Comparison of ENCODE assay signal across 8 mouse cellular contexts in the genomic region with DNA sequence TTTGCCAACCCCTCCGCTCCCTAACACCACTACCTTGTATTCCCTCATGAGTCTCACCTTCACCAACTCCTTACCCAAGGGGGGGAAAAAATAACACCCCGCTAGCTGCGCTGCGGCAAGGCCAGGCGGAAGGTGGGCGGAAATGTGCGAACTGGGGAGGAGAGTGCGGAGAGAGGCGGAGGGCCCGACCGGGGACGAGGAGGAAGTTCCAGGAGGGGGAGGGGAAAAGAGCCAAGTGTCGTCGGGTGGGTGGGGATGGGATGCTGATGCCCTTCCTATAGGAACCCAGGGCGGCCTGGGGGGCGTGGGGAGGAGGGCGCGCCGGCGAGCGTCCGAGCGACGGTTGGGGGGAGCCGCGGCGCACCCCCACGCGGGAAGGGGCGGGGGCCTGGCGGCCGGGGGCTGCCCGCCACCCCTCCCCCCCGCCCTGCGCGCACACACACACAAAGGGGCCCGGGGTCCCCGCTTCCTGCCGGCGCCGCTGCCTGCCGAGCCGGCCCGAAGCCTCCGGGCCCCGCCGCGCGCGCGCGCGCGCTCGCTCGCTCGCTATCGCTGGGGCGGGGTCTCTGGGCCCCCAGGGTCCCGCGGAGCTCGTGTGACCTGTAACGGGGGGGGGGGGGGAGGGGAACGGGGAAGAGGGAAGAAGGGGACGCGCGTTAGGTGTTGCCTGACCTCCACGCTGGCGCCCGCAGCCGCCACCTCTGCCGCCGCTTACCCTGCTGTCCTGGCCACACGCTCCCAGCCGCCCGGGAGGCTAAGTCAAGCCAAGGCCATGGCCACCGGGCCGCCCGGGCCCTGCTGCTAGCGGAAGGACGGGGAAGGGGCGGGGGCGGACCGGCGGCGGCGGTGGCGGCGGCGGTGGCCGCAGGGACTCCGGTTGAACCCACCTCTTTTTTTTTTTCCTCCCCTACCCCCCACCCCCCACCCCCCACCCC. TPM values are rescaled to one million over a fixed set of nuclear protein-coding genes. Genes with fewer than 3 reads are reported as not detected.
DNase-seq lines count a peak whose midpoint lies in the region; ATAC-seq and TF ChIP-seq lines count a peak whose summit lies in the region.

TSS of gene Rap2c (minus strand) at position 168 of the 935 bp plus-strand sequence.

- peak; percentile 61; the same call in 1 of the 2 replicates for TF ChIP-seq POLR2A in bone marrow, adult 2 months (IDR thresholded peaks at IDR 0.05; ENCODE audit: borderline replicate concordance, control insufficient read depth, low read depth, low read length)
- no peak for TF ChIP-seq POLR2A in liver, adult 2 months (IDR thresholded peaks at IDR 0.05; ENCODE audit: extremely low read depth, insufficient read depth, low read length)

- H3K27me3 ChIP-seq in embryonic facial prominence, embryonic 15.5 days: no peaks in the 10 kb centered on the region
- no peaks in the 10 kb centered on the region for H3K27me3 ChIP-seq in heart, embryonic 11.5 days (ENCODE audit: control insufficient read depth, insufficient read depth, low read length)
- no peaks in the 10 kb centered on the region for H3K27me3 ChIP-seq in kidney, embryonic 15.5 days
- H3K27me3 ChIP-seq in liver, adult 2 months (ENCODE audit: control insufficient read depth, insufficient read depth, low read length): no peaks in the 10 kb centered on the region
- no peaks in the 10 kb centered on the region for H3K27me3 ChIP-seq in splenic B cell, adult 2 months (ENCODE audit: control insufficient read depth, insufficient read depth, low read length, poor library complexity, severe bottlenecking)

- no peaks in the 10 kb centered on the region for H3K9me3 ChIP-seq in embryonic facial prominence, embryonic 15.5 days (replicated peaks)
- no peaks in the 10 kb centered on the region for H3K9me3 ChIP-seq in heart, embryonic 11.5 days (replicated peaks; ENCODE audit: control insufficient read depth, low read length)
- H3K9me3 ChIP-seq in kidney, embryonic 15.5 days (replicated peaks): no peaks in the 10 kb centered on the region

- no peaks in the 10 kb centered on the region for H3K4me1 ChIP-seq in bone marrow, adult 2 months (ENCODE audit: control insufficient read depth, insufficient read depth, low read length)
- no peaks in the 10 kb centered on the region for H3K4me1 ChIP-seq in embryonic facial prominence, embryonic 15.5 days
- 0 out of 2 replicates have a peak, but pooled peaks cover 2% of the 10 kb centered on the region for H3K4me1 ChIP-seq in heart, embryonic 11.5 days (ENCODE audit: control insufficient read depth, insufficient read depth, low read length)
- peaks cover 5% of the 10 kb centered on the region; the same call in 1 of the 2 replicates for H3K4me1 ChIP-seq in kidney, embryonic 15.5 days
- peaks cover 6% of the 10 kb centered on the region for H3K4me1 ChIP-seq in liver, adult 2 months (ENCODE audit: control insufficient read depth, insufficient read depth, low read length)

- H3K36me3 ChIP-seq in embryonic facial prominence, embryonic 15.5 days: no peaks in the 10 kb centered on the region
- H3K36me3 ChIP-seq in heart, embryonic 11.5 days (ENCODE audit: control insufficient read depth, insufficient read depth, low read length): no peaks in the 10 kb centered on the region; the same call in 1 of the 2 replicates
- 0 out of 2 replicates have a peak, but pooled peaks cover 3% of the 10 kb centered on the region for H3K36me3 ChIP-seq in kidney, embryonic 15.5 days
- peaks cover 4% of the 10 kb centered on the region for H3K36me3 ChIP-seq in liver, adult 2 months (ENCODE audit: control insufficient read depth, insufficient read depth, low read length)
- H3K36me3 ChIP-seq in splenic B cell, adult 2 months (ENCODE audit: control insufficient read depth, insufficient read depth, low read length, poor library complexity, severe bottlenecking): no peaks in the 10 kb centered on the region

- 14% methylated on average over 21 of the region's 92 CpGs for WGBS in bone marrow, adult 2 months
- WGBS in embryonic facial prominence, embryonic 15.5 days: 22% methylated on average over 21 of the region's 92 CpGs
- 31% methylated on average over 39 of the region's 92 CpGs for WGBS in heart, embryonic 11.5 days (ENCODE audit: insufficient replicate concordance)
- 32% methylated on average over 22 of the region's 92 CpGs for WGBS in kidney, embryonic 15.5 days
- 4% methylated on average over 10 of the region's 92 CpGs for WGBS in liver, adult 2 months

- no peaks in the 10 kb centered on the region; the same call in 1 of the 2 replicates for H3K79me2 ChIP-seq in liver, adult 2 months (ENCODE audit: control insufficient read depth, insufficient read depth, low read length)

- H3K27ac ChIP-seq in bone marrow, adult 2 months (ENCODE audit: control insufficient read depth, insufficient read depth, low read depth, low read length, poor library complexity): peak within 1 kb of the TSS; percentile 98
- peak within 1 kb of the TSS; percentile 97 for H3K27ac ChIP-seq in embryonic facial prominence, embryonic 15.5 days (replicated peaks)
- H3K27ac ChIP-seq in heart, embryonic 11.5 days (ENCODE audit: low read depth, low read length): peak within 1 kb of the TSS; percentile 98
- peak within 1 kb of the TSS; percentile 95 for H3K27ac ChIP-seq in kidney, embryonic 15.5 days
- H3K27ac ChIP-seq in liver, adult 2 months (replicated peaks; ENCODE audit: insufficient read depth, low read depth, low read length): peak within 1 kb of the TSS; percentile 92

- H3K9ac ChIP-seq in embryonic facial prominence, embryonic 15.5 days: peak within 1 kb of the TSS; percentile 63
- peak within 1 kb of the TSS; percentile 85 for H3K9ac ChIP-seq in heart, embryonic 11.5 days (ENCODE audit: low read depth, low read length)
- H3K9ac ChIP-seq in kidney, embryonic 15.5 days: peak within 1 kb of the TSS; percentile 65
- peak within 1 kb of the TSS; percentile 95 for H3K9ac ChIP-seq in liver, adult 2 months (ENCODE audit: low read depth, low read length)

- peak; percentile 91 for ATAC-seq in embryonic facial prominence, embryonic 15.5 days (ENCODE audit: insufficient number of reproducible peaks, low FRiP score, low TSS enrichment, low read depth)
- peak; percentile 80 for ATAC-seq in heart, embryonic 11.5 days (replicated peaks; ENCODE audit: insufficient number of reproducible peaks, low FRiP score, low TSS enrichment)
- ATAC-seq in kidney, embryonic 15.5 days (replicated peaks; ENCODE audit: low FRiP score): peak; percentile 89
- peak; percentile 78 for ATAC-seq in monocyte, adult 5-6 weeks (replicated peaks; ENCODE audit: insufficient number of reproducible peaks, low FRiP score, low TSS enrichment, poor library complexity, severe bottlenecking)

- peak; percentile 84 for DNase-seq in CD4-positive, CD25-positive, alpha-beta regulatory T cell, adult 2 months (ENCODE audit: low read depth, low spot score)
- DNase-seq in liver, adult 2 months (ENCODE audit: extremely low read depth, low read depth, low spot score): peak; percentile 18
- DNase-seq in splenic B cell, adult 2 months (ENCODE audit: low read depth, low spot score): peak; percentile 80

- H3K4me2 ChIP-seq in embryonic facial prominence, embryonic 15.5 days (replicated peaks): peak within 1 kb of the TSS; percentile 46
- peak within 1 kb of the TSS; percentile 63 for H3K4me2 ChIP-seq in heart, embryonic 11.5 days
- peak within 1 kb of the TSS; percentile 59 for H3K4me2 ChIP-seq in kidney, embryonic 15.5 days

- H3K4me3 ChIP-seq in bone marrow, adult 2 months (replicated peaks; ENCODE audit: control insufficient read depth, low read depth, low read length): peak within 1 kb of the TSS; percentile 93
- peak within 1 kb of the TSS; percentile 54 for H3K4me3 ChIP-seq in embryonic facial prominence, embryonic 15.5 days (replicated peaks)
- peak within 1 kb of the TSS; percentile 55 for H3K4me3 ChIP-seq in heart, embryonic 11.5 days (ENCODE audit: low read depth, low read length)
- peak within 1 kb of the TSS; percentile 59 for H3K4me3 ChIP-seq in kidney, embryonic 15.5 days (replicated peaks)
- H3K4me3 ChIP-seq in liver, adult 2 months (ENCODE audit: insufficient read depth, low read depth, low read length): peak within 1 kb of the TSS; percentile 71

- no peak for TF ChIP-seq CTCF in bone marrow, adult 2 months (IDR thresholded peaks at IDR 0.05; ENCODE audit: control insufficient read depth, insufficient read depth, low read length)
- TF ChIP-seq CTCF in liver, adult 2 months (IDR thresholded peaks at IDR 0.05; ENCODE audit: low read depth, low read length): no peak

RNA-seq across cellular contexts. Expression of gene Rap2c, which starts in this region (rescaled TPM):
- 8.7 and 10.0 TPM in 2 replicates for polyA plus RNA-seq in bone marrow, adult 2 months (2011; ENCODE audit: insufficient read depth, insufficient read length, low replicate concordance, missing spikeins)
- polyA plus RNA-seq in embryonic facial prominence, embryonic 15.5 days (2015; fragmentation: Nextera tagmentation; extraction: Ambion mirVana): 25.6 and 26.1 TPM in 2 replicates
- 30.9 and 32.5 TPM in 2 replicates for polyA plus RNA-seq in heart, embryonic 11.5 days (2014; fragmentation: Nextera tagmentation; extraction: Ambion mirVana)
- polyA plus RNA-seq in kidney, embryonic 15.5 days (2015; fragmentation: Nextera tagmentation; extraction: Ambion mirVana): 14.9 and 16.1 TPM in 2 replicates
- 15.7 and 16.3 TPM in 2 replicates for total RNA-seq in liver, adult 2 months (2014; rRNA removed)
- 3.6 TPM in 2 replicates for polyA plus RNA-seq in liver, adult 2 months (2012; rRNA removed)
- 59.8 to 67.6 TPM (median 66.7 TPM) in 3 replicates for total RNA-seq in monocyte, adult 5-6 weeks (2017)

Comparison
In these comparisons a context has a peak if more than half of its experiments do, and no peak if none do; other contexts are left out.
1. Peak in every context shown above with its lines: DNase-seq, ATAC-seq, H3K4me3 ChIP-seq and H3K27ac ChIP-seq.
2. DNase-seq: peak in every context shown above with its lines; median percentile 84 in CD4-positive, CD25-positive, alpha-beta regulatory T cell, adult 2 months; 80 in splenic B cell, adult 2 months; 18 in liver, adult 2 months.